ENCODE assay signal across 18 mouse cellular contexts in genomic region chr10:21908686-21909085, GRCm38 (mm10). TPM values are rescaled to one million over a fixed set of nuclear protein-coding genes. Genes with fewer than 3 reads are reported as not detected.
DNase-seq lines count a peak whose midpoint lies in the region; ATAC-seq and TF ChIP-seq lines count a peak whose summit lies in the region.
"Had no signal": no experiment of that assay in that cellular context is flagged by ENCODE, and none has a peak within 500 bp of the region (broad histone marks: within the 10 kb centered on the region; RNA-seq: fewer than 3 reads in every experiment).

No protein-coding gene starts in this region.

- intact Hi-C loops in heart, adult 2 months (cut with DNase I), result no loop called here

- DNase-seq in heart, adult 2 months, result no peak
- peak; percentile 25 for DNase-seq in thymus, postnatal 0 days (ENCODE audit: low spot score)
- no peak for DNase-seq in thymus, postnatal 14 days
- no peak for DNase-seq in ovary, postnatal 14 days (ENCODE audit: low spot score)
- no peak for DNase-seq in midbrain, embryonic 10.5 days (ENCODE audit: low spot score)
- no peak for DNase-seq in left cerebral cortex, adult 8-10 months (ENCODE audit: low spot score in 2 of 2)
- DNase-seq: adrenal gland, postnatal 14 days; cerebellum, adult 2 months; heart, postnatal 10 days; kidney, postnatal 10 days; right cerebral cortex, postnatal 14 days; thymus, adult 18-20 months had no signal

- peak overlapping the region; percentile 67 for H3K27ac ChIP-seq in heart, adult 2 months
- no peak overlapping the region for H3K27ac ChIP-seq in heart, embryonic 11.5 days (ENCODE audit: low read depth, low read length)
- peak overlapping the region; percentile 42 for H3K27ac ChIP-seq in brown adipose tissue, adult 24 weeks (replicated peaks; ENCODE audit: low read depth, low read length)
- no peak overlapping the region for H3K27ac ChIP-seq in midbrain, embryonic 10.5 days (replicated peaks)
- H3K27ac ChIP-seq: forebrain, embryonic 15.5 days; hindbrain, embryonic 15.5 days; midbrain, embryonic 13.5 days had no signal

- H3K79me2 ChIP-seq in heart, adult 2 months (replicated peaks; ENCODE audit: control insufficient read depth, insufficient read depth, low read length), result no peaks in the 10 kb centered on the region

- WGBS in heart, adult 2 months, result 50% methylated on average over 1 of the region's 1 CpGs
- 90% methylated on average over 1 of the region's 1 CpGs for whole genome bisulfite sequencing in heart, embryonic 11.5 days (ENCODE audit: insufficient replicate concordance)
- 91% methylated on average over 1 of the region's 1 CpGs for WGBS in midbrain, embryonic 10.5 days

- TF ChIP-seq CTCF in heart, adult 2 months (IDR thresholded peaks at IDR 0.05), result no peak

- no peak overlapping the region for H3K4me3 ChIP-seq in heart, adult 2 months
- H3K4me3 ChIP-seq in heart, embryonic 11.5 days (ENCODE audit: low read depth, low read length), result no peak overlapping the region
- H3K4me3 ChIP-seq in brown adipose tissue, adult 24 weeks (ENCODE audit: insufficient read depth, low read depth, low read length), result no peak overlapping the region
- H3K4me3 ChIP-seq in midbrain, embryonic 10.5 days, result no peak overlapping the region
- H3K4me3 ChIP-seq: forebrain, embryonic 15.5 days; hindbrain, embryonic 15.5 days; midbrain, embryonic 13.5 days had no signal

- ATAC-seq in heart, embryonic 11.5 days (replicated peaks; ENCODE audit: insufficient number of reproducible peaks, low FRiP score, low TSS enrichment), result no peak
- ATAC-seq: forebrain, embryonic 15.5 days; intestine, postnatal 0 days; midbrain, embryonic 13.5 days had no signal

- TF ChIP-seq POLR2A in heart, adult 2 months (IDR thresholded peaks at IDR 0.05; ENCODE audit: insufficient read depth, low read depth, low read length), result no peak

- no peak overlapping the region for H3K4me2 ChIP-seq in heart, embryonic 11.5 days
- H3K4me2 ChIP-seq: forebrain, embryonic 15.5 days; hindbrain, embryonic 15.5 days; midbrain, embryonic 13.5 days had no signal

- H3K4me1 ChIP-seq in heart, adult 2 months (ENCODE audit: control insufficient read depth, insufficient read depth, low read length), result peaks cover 11% of the 10 kb centered on the region
- H3K4me1 ChIP-seq in heart, embryonic 11.5 days (ENCODE audit: control insufficient read depth, insufficient read depth, low read length), result no peaks in the 10 kb centered on the region
- peaks cover 9% of the 10 kb centered on the region; the same call in 1 of the 2 replicates for H3K4me1 ChIP-seq in brown adipose tissue, adult 24 weeks (ENCODE audit: control insufficient read depth, insufficient read depth, insufficient read length, low read length)
- H3K4me1 ChIP-seq in midbrain, embryonic 10.5 days, result no peaks in the 10 kb centered on the region
- H3K4me1 ChIP-seq: forebrain, embryonic 15.5 days; midbrain, embryonic 13.5 days had no signal

- no peak for TF ChIP-seq EP300 in heart, adult 2 months (IDR thresholded peaks at IDR 0.05; ENCODE audit: insufficient read depth, low read depth, low read length)

- no peak overlapping the region for H3K9ac ChIP-seq in heart, adult 2 months (ENCODE audit: low read depth, low read length)
- H3K9ac ChIP-seq in heart, embryonic 11.5 days (ENCODE audit: low read depth, low read length), result no peak overlapping the region
- H3K9ac ChIP-seq: forebrain, embryonic 15.5 days; hindbrain, embryonic 15.5 days; midbrain, embryonic 13.5 days had no signal

- H3K27me3 ChIP-seq in heart, adult 2 months (ENCODE audit: control insufficient read depth, insufficient read depth, low read length), result no peaks in the 10 kb centered on the region
- no peaks in the 10 kb centered on the region for H3K27me3 ChIP-seq in heart, embryonic 11.5 days (ENCODE audit: control insufficient read depth, insufficient read depth, low read length)
- no peaks in the 10 kb centered on the region for H3K27me3 ChIP-seq in midbrain, embryonic 10.5 days (ENCODE audit: low read depth, poor library complexity, severe bottlenecking)
- H3K27me3 ChIP-seq: forebrain, embryonic 15.5 days; hindbrain, embryonic 15.5 days; midbrain, embryonic 13.5 days had no signal

- H3K9me3 ChIP-seq in heart, embryonic 11.5 days (replicated peaks; ENCODE audit: control insufficient read depth, low read length), result no peaks in the 10 kb centered on the region
- H3K9me3 ChIP-seq in midbrain, embryonic 10.5 days (replicated peaks), result 0 out of 2 replicates have a peak, but pooled peaks cover 3% of the 10 kb centered on the region
- H3K9me3 ChIP-seq: forebrain, embryonic 15.5 days; hindbrain, embryonic 15.5 days; midbrain, embryonic 13.5 days had no signal

- H3K36me3 ChIP-seq in heart, adult 2 months (ENCODE audit: control insufficient read depth, insufficient read depth, low read length), result peaks cover 2% of the 10 kb centered on the region; the same call in 1 of the 2 replicates
- no peaks in the 10 kb centered on the region for H3K36me3 ChIP-seq in heart, embryonic 11.5 days (ENCODE audit: control insufficient read depth, insufficient read depth, low read length)
- no peaks in the 10 kb centered on the region for H3K36me3 ChIP-seq in midbrain, embryonic 10.5 days
- H3K36me3 ChIP-seq: forebrain, embryonic 15.5 days; hindbrain, embryonic 15.5 days; midbrain, embryonic 13.5 days had no signal

RNA-seq across cellular contexts. Expression of gene Sgk1, which starts 26.7 kb away (rescaled TPM):
- total RNA-seq in heart, adult 2 months (2021), result 10 to 100 TPM; 64.7 to 89.1 TPM
- polyA plus RNA-seq in heart, adult 2 months (2012; rRNA removed), result 31.9 and 43.5 TPM in 2 replicates
- polyA plus RNA-seq in heart, embryonic 11.5 days (2014; fragmentation: Nextera tagmentation; extraction: Ambion mirVana), result 22.2 and 26.7 TPM in 2 replicates
- 24.0 and 26.0 TPM in 2 replicates for polyA plus RNA-seq in thymus, postnatal 0 days (2015; fragmentation: Nextera tagmentation; extraction: Ambion mirVana)
- 27.6 and 37.6 TPM in 2 replicates for polyA plus RNA-seq in brown adipose tissue, adult 24 weeks (2012; ENCODE audit: insufficient read depth, insufficient read length, missing spikeins)
- 18.8 and 20.2 TPM in 2 replicates for polyA plus RNA-seq in midbrain, embryonic 10.5 days (2016; fragmentation: Nextera tagmentation; extraction: Ambion mirVana)
- total RNA-seq in left cerebral cortex, adult 8-10 months (2022), result 100 to 1,000 TPM; 107 to 165 (median 138) TPM

Comparison
In these comparisons a context has a peak if more than half of its experiments do, and no peak if none do; other contexts are left out.
1. H3K27ac ChIP-seq: peak in heart, adult 2 months (single experiment) and brown adipose tissue, adult 24 weeks (single experiment); none in heart, embryonic 11.5 days (single experiment) and midbrain, embryonic 10.5 days (single experiment).